Mouse (Mus musculus) retina, adult 2 months (tissue): ENCODE data around the gene Snx9.
A peak's percentile ranks its signal among the peaks of the same experiment; 100 is the strongest.

Experiments
- DNase-seq: peaks from one replicate; pipeline ENCODE4 v3.0.0-alpha.2; 2012; ENCODE audit warnings: low read depth, low spot score

Gene Snx9

DNA sequence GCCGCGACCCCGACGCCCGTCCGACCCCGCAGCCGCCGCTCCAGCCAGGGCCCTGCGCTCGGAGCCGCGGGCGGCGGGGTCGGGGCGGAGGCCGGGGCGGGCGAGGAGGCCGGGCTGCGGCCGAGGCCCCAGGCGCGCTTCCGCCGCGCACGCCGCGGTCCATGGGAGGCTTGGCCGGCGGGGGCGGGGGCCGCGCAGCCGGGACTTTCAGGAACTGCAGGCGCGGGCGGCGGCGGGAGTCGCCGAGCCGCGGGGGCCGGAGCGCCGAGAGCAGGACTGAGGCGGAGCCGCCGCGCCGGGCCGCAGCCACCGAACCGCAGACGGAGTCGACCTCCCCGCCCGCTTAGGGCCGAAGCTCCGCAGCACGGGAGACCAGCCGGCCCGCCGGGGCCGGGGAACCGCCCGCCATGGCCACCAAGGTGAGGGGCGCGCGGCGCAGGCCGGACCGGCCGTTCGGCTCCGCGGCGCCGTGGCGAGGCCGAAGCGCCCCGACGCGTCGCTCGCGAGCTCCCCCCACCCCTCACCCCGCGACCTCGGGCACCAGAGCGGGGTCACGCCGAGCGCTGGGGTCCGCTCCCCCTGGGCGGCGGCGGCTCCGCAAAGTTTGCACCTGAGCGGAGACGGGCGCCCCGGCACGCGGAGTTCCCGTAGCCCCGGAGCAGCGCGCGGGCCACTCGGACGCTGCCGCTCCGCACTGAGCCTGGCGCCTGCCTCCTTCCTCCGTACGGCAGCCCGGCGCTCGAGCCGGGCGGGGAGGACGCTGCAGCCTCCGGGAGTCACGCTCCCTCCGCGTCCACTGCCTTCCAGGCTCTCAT, at the start of gene Snx9:
Gene Snx9, plus strand, starts transcription at position 202 of the 815 bp plus-strand sequence.
- DNase-seq: no peak

DNA sequence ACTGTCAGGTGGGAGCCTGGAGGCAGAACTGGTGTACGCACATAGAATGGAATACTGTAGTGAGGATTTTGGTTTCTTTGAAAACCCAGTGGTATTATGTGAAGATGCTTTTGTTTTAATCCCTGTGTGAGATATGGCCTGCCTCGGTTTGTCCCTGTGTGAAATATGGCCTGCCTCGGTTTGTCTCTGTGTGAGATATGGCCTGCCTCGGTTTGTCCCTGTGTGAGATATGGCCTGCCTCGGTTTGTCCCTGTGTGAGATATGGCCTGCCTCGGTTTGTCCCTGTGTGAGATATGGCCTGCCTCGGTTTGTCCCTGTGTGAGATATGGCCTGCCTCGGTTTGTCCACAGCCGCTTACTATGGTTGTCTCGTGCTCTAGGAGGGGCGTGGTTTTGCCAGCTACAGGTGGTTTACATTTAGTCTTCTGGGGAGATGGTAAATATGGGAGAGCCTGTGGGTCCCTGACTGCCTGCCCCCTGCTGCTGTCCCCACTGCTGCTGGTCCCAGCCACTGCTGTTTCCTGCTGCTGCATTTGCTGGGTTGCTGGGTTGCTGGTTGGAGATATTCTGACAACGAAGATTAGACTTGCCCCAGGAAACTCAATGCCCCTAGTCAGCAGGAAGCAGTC, 48.9 kb upstream of the Snx9 start:
- DNase-seq: no peak

DNA sequence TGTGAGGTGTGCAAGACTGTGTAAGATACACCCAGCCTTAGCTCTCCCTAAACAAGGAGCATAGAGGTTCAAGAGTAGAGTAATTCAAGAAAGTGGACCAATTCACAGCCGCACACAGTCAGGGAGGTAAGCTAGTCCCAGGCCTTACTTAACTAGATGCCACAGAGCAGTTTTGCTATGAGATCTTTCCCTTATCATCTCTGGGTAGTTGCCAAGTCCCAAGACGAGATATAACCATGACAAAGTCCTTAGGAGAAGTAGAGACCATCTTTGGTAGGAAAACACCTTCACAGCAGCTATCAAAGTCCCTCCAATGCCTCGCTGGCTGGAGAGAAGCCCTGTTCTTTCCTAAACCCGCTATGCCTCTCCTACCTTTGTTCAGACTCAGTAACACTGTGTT, 47.5 kb upstream of the Snx9 start:
- DNase-seq: no peak

DNA sequence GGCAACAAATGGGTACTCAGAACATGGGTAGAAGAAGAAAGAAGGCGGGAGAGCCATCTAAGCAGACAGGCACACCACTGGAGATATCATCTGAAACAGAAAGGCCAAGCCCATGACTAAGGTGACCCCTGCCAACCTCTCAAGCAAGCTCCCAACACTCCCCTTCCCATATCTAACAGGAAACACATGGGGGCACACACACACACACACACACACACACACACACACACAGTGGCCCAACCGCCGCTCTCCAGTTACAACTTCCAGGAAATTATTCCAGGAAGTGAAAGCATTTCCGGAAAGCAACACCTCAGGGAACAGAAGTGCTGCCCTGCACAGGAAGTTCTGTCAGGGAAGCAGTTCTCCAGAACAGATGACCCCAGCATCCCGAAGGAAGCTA, 46.9 kb upstream of the Snx9 start:
- no peak for DNase-seq

DNA sequence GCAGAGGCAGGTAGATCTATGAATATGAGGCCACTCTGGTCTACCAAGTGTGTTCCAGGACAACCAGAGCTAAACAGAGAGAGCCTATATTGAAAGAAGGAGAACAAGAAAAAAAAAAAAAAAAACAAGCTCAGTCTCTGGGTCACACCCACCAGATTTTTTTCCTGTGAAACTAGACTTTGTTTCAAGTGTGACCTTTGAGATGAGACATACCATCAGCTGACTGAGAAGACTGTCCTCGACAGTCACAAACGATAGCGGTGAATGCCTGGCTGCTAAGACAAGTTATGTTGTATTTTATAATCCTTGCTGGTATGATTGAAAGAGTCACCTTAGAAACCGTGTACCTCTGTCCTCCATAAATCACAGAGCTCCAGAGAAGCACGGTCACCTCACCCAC, 45.8 kb upstream of the Snx9 start:
- DNase-seq: no peak

DNA sequence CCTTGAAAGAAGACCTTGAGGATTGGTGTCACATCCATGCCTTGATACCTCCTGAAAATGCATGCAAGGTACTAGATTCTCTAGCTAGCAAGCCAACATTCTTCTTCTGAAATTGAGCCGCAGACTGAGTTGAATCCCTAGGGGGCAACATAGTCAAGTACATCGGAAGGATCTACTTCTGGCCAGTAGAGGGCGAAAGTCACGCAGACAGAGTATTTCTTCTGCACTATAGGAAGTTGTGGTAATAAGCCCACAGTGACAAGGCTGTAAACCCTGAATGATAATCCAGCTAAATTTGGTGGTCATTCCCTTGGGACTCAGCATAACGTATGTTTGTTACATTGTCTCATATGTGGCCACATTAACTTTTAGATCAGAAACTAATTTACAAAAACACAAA, 45.3 kb upstream of the Snx9 start:
- DNase-seq: peak; percentile 56

DNA sequence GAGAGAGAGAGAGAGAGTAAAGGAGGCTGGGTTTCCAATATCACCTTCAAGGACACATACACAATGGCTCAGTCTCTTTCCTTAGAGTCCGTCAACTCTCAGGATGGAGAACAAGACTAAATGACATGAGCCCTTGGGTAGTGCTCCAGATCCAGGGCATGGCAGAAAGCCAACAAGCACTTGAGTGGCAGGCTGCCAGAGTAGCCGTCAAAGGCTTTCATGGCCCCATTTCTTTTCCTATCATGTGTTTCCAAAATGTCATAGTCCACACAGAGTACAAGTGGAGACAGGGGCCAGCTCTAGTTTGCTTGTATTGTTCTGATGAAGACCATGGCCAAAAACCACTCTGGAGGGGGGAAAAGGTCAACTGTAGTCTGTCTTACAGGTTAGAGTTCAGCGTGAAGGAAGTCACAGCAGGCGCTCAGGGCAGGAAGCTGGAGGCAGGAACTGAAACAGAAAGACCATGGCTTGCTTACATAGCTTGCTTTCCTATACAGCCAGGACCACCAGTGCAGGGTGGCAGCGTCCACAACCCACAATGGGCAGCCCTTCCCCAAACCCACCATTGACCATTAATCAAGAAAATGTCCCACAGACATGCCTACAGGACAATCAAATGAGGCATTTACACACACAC, 43.9 kb upstream of the Snx9 start:
- no peak for DNase-seq

DNA sequence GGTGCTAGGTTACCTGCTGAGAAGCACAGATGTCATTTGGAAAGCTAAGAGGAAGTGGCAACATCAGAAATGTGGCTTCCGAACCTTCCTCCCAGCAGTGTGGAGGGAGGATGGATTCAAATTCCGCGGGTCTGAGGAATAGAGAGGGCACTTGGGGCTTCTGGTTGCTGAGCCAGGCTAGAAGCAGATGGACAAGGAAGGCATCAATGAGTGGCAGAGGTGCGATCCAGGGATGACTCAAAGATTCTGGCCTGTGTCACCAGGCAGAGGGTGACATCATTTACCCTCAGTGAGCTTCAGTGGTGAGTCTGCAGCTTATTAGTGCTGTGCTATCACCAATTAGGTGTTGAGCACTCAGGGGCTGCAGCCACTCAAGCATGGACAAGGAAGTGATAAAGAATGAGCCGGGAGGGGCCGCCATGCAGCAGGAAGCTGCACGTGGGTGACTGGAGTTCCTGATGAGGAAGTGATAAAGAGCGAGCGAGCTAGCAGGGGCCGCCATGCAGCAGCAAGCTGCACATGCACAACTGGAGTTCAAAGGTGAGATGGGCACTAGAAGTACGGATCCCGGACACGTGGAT, 42.8 kb upstream of the Snx9 start:
- no peak for DNase-seq

DNA sequence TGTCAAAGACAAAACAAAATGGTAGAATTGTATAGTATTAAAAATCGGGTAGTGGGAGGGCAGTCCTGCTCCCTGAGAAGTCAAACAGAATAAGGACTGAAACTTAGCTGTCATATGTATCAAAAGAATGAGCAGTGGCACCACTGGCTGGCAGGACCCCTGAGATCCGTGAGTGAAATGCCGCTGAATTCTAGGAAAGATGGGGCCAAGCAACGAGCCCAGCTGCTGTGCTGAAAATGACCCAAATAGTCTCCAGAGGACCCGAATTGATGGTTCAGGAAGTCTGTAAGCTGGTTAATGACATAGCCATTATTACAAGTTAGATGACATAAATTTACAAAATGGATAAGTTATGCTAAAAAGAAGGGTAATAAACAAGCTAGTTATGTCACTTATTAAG, 42.2 kb upstream of the Snx9 start:
- DNase-seq: no peak

DNA sequence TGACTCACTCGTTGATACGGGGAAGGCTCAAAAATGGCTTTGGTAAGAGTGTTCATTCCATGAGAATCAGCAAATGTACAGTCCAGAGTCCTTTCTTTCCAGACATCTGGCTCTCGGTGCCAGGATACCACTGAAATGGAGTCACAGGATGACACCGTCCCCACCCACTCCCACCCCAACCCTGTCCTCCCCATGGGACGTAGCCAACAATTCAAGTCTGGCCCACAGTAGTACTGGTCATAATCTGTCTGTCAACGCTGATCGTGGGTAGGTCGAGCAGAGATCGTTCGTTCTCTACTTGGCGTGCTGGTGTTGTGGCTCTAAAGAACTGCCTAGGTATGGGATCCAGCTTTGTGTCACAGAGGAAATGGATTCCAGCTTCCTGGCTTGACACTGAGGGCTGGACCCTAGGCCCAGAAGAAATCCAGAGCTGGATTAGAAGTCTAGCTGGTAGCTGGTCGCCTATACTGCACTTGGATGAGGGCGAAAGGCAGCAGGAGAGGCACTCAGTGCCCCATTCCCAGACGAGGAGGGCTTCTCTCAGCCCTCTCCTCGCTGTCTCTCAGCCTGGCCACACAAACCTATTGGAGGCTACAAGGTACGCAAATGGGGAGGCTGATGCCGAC, 41.6 kb upstream of the Snx9 start:
- DNase-seq: no peak

DNA sequence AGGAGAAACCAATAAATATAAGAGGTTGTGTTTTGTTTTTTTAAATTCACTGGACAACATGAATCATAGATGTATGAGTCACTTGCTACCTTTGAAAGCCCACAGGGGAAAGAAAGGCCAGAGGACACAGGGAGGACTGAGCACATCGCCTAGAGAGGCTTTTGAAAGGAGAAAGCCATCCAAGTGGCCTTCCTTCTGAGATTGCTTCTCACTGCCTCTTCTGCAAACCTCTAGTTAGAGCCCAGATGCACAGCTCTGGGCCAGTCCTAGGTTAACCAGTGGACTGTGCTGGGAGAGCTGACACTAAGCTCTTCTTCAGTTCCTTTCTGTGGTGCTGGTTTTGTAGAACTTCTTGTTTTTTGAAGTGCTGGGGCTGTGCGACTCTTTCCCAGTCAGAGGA, 40.9 kb upstream of the Snx9 start:
- no peak for DNase-seq

DNA sequence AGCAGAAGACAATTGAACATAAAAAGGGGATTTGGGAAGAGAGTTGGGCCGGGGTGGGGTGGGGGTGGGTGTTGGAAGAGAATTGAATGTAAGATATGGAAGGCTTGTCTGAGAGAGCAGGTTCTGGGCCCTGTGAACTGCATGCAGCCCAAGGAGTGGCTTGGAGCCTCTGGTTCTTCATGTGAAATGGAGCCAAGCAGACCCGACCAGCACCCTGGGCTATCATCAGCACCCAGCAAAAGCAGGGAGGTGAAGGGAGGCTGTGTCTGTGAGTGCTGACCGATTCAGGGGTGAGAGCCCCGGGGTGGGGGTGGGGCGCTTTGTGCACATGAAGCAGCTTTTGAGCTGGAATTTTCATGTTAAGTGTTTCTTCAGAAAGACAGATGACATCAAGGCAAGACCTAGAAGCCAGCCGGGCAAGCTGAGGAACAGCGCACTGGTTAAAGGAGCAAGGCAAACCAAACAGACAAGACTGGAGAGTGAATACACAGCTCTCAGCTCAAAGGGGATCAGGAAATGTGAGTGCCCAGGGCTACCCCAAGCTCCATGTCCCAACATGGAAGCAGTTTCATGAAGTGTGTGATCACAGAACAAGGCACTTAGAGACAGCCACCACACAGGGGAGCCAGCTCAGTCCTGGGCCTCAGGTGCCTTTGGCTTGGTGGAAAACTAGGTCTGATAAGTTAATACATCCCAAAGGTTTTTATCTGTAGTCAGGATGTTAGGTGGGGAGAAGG, 40.1 kb upstream of the Snx9 start:
- DNase-seq: no peak

DNA sequence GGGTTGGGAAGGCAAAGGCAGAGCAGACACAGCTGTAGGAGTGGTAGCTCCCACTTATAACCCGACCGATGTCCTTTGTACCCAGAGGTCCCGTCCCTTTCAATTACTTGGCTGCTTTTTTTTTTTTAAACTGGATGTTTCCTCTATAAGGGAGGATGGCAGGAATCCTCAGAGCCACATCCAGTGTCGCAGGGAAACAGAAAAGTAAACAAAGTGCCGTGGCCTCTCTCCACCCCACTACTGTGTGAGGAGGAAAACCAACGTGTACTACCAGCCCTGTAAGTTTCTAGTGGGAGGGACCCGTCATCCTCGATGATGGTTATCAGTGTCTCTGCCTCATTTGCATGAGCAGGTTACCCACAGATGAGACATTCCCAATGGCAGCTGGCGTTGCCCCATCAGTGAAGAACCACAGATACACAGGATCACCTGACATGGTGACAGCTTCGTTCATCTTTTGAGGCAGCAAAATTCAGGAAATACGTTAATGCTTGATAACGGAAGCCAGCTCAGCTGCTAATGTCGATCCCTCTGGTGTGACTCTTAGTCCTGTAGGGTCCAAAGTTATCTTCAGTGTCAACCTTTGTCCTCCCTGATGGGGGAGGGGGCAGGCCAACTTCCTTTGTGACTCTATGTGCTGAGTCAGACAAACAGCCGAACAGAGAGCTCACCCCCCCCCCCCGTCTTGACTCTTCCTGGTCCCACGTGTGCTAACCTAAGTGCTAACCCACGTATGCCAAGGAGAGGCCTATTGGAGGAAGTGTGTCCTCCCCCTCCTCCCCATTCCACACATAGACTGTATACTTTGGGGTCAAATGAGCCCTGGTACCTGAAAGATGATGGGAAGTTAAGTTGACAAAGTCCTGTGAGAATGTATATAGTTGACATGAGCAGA, 39.1 kb upstream of the Snx9 start:
- no peak for DNase-seq

DNA sequence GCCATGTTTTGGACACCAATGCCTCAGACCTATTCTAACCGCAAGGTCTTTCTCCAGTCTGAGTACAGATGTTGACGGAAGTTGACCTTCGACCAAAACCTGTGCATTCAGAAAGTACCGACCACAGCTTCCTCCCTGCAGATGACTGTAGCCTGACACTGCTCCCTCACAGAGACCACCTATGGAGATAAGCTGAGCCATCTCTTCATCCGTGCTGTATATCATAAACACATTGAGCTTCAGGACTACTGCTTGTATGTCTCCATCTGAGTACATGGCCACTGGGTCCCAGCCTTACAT, 38.5 kb upstream of the Snx9 start:
- DNase-seq: no peak

DNA sequence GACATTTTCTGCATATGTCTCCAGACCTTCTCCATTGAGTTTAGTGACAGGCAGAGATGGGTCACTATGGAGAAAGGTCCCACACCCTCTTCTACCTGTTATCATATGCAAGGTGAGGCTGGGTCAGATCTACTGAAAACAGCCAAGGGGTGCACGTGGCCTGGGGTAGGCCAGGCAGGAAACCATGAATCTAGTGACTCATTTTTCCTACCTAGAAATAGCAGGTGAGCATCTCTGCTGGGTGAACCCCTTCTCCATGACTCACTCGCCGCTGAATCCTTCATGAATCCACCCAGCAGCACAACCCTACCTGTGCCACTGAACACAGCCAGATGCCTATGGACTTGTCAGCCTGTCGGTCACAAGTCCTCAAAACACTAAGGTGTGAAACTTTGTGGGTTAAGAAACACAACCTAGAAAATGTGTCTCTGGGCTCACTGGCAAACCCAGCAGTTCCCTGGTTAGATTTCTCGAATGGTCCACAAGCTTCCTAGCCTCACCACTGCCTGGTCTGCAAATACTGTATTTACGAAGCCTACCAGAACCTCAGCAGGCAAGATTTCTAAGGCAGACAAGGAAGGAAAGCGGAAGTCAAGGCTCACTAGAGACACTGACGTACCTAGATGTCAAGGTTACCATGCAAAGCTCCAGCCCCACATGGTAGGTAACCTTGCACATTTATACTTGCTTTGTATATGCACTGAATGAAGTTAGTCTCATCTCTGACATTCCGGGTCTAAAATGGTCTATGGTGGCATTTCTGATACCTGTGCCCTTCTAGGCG, 37.7 kb upstream of the Snx9 start:
- DNase-seq: no peak

DNA sequence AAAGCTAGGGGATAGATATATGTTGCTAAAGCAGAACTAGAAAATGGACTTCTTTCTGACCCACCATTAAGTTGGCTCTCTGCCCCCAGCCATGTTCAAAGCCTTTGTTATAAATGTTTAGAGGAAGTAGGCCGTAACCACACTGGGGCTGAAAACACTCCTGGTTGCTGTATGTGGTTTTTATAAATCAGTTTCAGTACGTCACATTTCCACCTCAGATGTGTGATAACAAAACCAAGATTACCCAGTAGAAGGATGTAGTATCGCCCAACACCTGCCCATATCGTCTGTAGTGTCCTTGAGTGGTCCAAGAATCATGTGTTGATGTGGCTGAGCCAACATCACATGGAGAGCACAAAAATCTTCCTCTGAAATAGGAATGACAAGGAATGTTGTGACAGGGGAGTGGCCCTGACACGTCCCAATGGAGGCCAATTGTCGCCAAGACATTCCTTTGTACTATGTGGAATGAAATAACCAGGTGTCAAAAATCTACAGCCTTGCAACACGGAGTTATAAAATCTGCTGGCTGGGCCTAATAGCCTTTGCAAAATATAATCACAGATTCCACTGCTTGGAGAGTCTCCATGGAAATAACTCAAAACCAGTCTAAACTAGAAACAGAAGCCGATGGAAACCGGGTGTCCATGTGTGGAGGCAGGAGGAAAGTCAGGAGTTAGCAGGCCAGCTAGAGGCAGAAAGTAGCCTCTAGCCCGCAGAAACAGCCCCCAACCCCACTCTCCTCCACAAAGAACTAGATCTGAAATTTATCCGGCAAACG, 36.6 kb upstream of the Snx9 start:
- DNase-seq: no peak

DNA sequence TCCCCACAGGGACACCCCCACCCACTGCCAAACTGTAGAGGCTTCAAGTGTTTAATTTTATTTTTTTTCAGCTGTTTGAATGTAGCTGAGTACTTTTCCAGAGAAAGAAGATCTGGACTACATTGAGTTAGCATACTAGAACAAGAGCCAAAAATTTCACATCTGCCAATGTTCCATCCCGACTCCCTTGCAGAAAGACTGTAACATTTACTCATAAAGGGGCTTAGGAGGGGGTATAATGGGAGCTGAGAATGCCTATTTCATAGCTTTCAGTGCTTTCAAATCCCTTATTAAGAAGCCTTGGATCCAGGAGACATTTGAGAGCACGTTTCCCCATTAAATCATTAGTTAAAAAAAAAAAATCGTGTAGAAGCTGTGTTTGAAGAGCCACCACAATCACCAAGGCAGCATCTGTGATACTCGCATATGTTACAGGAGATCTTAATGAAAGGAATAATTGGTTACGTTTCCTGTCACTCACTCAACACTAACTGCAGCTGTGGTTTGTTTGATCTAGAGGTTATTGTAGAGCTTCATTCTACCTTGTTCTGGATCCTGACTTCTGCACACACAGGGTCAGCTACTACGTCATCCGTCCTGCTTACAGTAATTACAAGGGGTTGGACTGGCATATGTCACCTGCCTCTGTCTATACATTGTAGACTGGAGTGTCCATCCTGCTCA, 35.8 kb upstream of the Snx9 start:
- no peak for DNase-seq

DNA sequence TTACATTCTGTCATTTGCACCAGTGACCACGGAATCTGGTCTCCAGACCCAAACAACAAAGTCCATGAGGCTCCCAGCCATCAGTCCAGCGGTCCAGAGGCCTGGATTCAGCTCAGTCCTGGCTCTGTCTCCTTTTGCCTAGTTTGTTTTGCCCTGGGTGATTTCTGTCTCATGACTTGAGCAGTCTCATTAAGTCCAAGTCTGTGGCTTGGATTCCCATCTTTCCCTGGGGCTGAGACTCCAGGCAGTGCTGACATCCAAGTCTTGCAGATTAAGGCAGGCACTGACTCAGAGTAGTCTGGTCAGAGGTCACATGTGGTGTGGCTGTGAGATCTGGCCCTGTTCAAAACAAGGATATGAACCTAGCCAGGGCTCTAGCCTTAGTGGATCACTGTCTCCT, 35.2 kb upstream of the Snx9 start:
- DNase-seq: no peak
